In genomic region chr17:24886932-24887271, GRCm38 (mm10) we compare ENCODE assay signal across 1 mouse cellular context.
TF ChIP-seq lines count a peak whose summit lies in the region.

No protein-coding gene starts in this region.

TF ChIP-seq in CH12.LX, 34 proteins besides CTCF, POLR2A, EP300 and RAD21 (continued from another document):
- no peak for TF ChIP-seq ZC3H11A (IDR thresholded peaks at IDR 0.05; ENCODE audit: low read depth, low read length)
